Comparison of ENCODE assay signal across 8 mouse cellular contexts in the genomic region with DNA sequence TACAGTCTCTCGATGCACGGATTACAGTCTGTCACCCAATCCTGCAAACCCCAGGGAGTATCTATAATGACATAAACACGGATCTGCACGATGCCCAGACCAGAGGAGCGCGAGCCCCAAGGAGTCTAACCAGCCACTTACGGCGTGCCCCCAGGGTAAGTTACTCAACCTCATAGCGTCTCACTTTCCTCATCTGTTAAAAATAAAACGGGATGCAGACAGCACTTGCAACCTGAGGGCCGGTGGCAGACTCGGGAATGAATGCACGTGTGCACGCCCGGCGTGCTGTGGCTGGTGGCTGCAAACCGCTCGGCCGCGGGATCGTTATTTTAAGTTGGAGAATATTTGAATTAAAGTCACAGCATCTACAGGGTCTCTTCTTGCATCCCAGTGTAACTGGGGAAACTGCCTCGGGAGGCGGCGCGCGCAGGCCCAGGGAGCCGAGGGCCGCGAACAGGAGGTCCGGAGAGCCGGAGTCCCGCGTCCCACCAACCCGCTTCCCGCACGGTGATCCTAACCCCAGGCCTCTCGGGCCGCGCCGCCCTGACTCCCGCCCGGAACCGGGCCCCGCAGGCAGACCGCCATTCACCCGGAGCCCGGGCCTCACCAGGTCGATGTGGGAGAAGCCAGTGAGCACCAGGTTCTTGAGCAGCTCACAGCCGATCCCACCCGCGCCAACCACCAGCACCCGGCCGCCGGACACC. TPM values are rescaled to one million over a fixed set of nuclear protein-coding genes. Genes with fewer than 3 reads are reported as not detected.
DNase-seq lines count a peak whose midpoint lies in the region; ATAC-seq and TF ChIP-seq lines count a peak whose summit lies in the region.

No protein-coding gene starts in this region.

- H3K4me3 ChIP-seq in kidney, adult 2 months (ENCODE audit: insufficient read depth, low read depth, low read length), result peak overlapping the region; percentile 94
- peak overlapping the region; percentile 98 for H3K4me3 ChIP-seq in intestine, embryonic 14.5 days (ENCODE audit: low read depth, low read length)
- H3K4me3 ChIP-seq in stomach, postnatal 0 days (ENCODE audit: low read depth, low read length), result peak overlapping the region; percentile 94

- ATAC-seq in intestine, embryonic 14.5 days (replicated peaks; ENCODE audit: low FRiP score, low TSS enrichment, low read depth), result no peak; the same call in none of the 2 replicates
- ATAC-seq in stomach, postnatal 0 days (ENCODE audit: low FRiP score, low TSS enrichment), result peak; percentile 83

- peak overlapping the region; percentile 87 for H3K27ac ChIP-seq in kidney, adult 2 months (ENCODE audit: insufficient read depth, low read depth, low read length)
- peak overlapping the region; percentile 82 for H3K27ac ChIP-seq in intestine, embryonic 14.5 days (ENCODE audit: low read depth)
- H3K27ac ChIP-seq in stomach, postnatal 0 days (replicated peaks), result peak overlapping the region; percentile 90

- H3K36me3 ChIP-seq in kidney, adult 2 months (ENCODE audit: control insufficient read depth, insufficient read depth, low read length), result peaks cover 2% of the 10 kb centered on the region; the same call in 1 of the 2 replicates
- H3K36me3 ChIP-seq in intestine, embryonic 14.5 days (ENCODE audit: control insufficient read depth, insufficient read depth, low read length), result peaks cover 25% of the 10 kb centered on the region
- H3K36me3 ChIP-seq in stomach, postnatal 0 days (ENCODE audit: control insufficient read depth, insufficient read depth, low read length), result peaks cover 5% of the 10 kb centered on the region

- no peak for TF ChIP-seq CTCF in kidney, adult 2 months (conservative IDR thresholded peaks at IDR 0.05; ENCODE audit: insufficient read depth, insufficient read length, low read depth, low read length)
- no peak for TF ChIP-seq CTCF in stomach, postnatal 0 days (IDR thresholded peaks at IDR 0.05; ENCODE audit: low read depth)

- TF ChIP-seq POLR2A in kidney, adult 2 months (IDR thresholded peaks at IDR 0.05; ENCODE audit: low read depth, low read length), result no peak

- no peaks in the 10 kb centered on the region for H3K4me1 ChIP-seq in kidney, adult 2 months (ENCODE audit: control insufficient read depth, insufficient read depth, low read length)
- H3K4me1 ChIP-seq in intestine, embryonic 14.5 days (replicated peaks; ENCODE audit: control insufficient read depth, insufficient read depth, low read length), result peaks cover 6% of the 10 kb centered on the region; the same call in 1 of the 2 replicates
- H3K4me1 ChIP-seq in stomach, postnatal 0 days (replicated peaks; ENCODE audit: control insufficient read depth, insufficient read depth), result no peaks in the 10 kb centered on the region

- no peaks in the 10 kb centered on the region for H3K27me3 ChIP-seq in kidney, adult 2 months (replicated peaks; ENCODE audit: control insufficient read depth, insufficient read depth, low read length)
- H3K27me3 ChIP-seq in intestine, embryonic 14.5 days (replicated peaks; ENCODE audit: control insufficient read depth, insufficient read depth, low read length), result no peaks in the 10 kb centered on the region
- no peaks in the 10 kb centered on the region for H3K27me3 ChIP-seq in stomach, postnatal 0 days (ENCODE audit: control insufficient read depth, insufficient read depth, low read length)

- H3K9ac ChIP-seq in intestine, embryonic 14.5 days (ENCODE audit: low read length), result peak overlapping the region; percentile 86
- H3K9ac ChIP-seq in stomach, postnatal 0 days (ENCODE audit: low read length), result peak overlapping the region; percentile 94

- TF ChIP-seq EP300 in stomach, postnatal 0 days (optimal IDR thresholded peaks at IDR 0.05), result no peak

- DNase-seq in kidney, adult 2 months, result peak; percentile 33
- DNase-seq in kidney, postnatal 14 days, result no peak
- peak; percentile 14 for DNase-seq in MN1 (ENCODE audit: low spot score)
- peak; percentile 3 for DNase-seq in fibroblast of lung, adult 2 months (ENCODE audit: low read depth)
- peak; percentile 73 for DNase-seq in intestine, embryonic 14.5 days (ENCODE audit: low spot score)
- peak; percentile 9 for DNase-seq in lung, postnatal 10 days
- no peak for DNase-seq in stomach, postnatal 0 days (ENCODE audit: low spot score)
- no peak for DNase-seq in right cerebral cortex, postnatal 4 days

- H3K9me3 ChIP-seq in intestine, embryonic 14.5 days (ENCODE audit: control insufficient read depth, low read length), result no peaks in the 10 kb centered on the region
- H3K9me3 ChIP-seq in stomach, postnatal 0 days (ENCODE audit: control insufficient read depth, low read length), result no peaks in the 10 kb centered on the region

- peak overlapping the region; percentile 94 for H3K4me2 ChIP-seq in intestine, embryonic 14.5 days (ENCODE audit: low read length)
- peak overlapping the region; percentile 82 for H3K4me2 ChIP-seq in stomach, postnatal 0 days (replicated peaks; ENCODE audit: low read depth)

- under 1% methylated on average over 54 of the region's 54 CpGs for WGBS in kidney, adult 2 months
- under 1% methylated on average over 53 of the region's 54 CpGs for WGBS in intestine, embryonic 14.5 days
- under 1% methylated on average over 49 of the region's 54 CpGs for WGBS in stomach, postnatal 0 days

RNA-seq across cellular contexts. Expression of gene Uba2, which starts 1.5 kb away (rescaled TPM):
- 28.4 and 32.7 TPM in 2 replicates for polyA plus RNA-seq in kidney, adult 2 months (2012; rRNA removed)
- polyA plus RNA-seq in intestine, embryonic 14.5 days (2014; fragmentation: Nextera tagmentation; extraction: Ambion mirVana), result 187 and 201 TPM in 2 replicates
- polyA plus RNA-seq in stomach, postnatal 0 days (2015; fragmentation: Nextera tagmentation; extraction: Ambion mirVana), result 80.4 and 80.5 TPM in 2 replicates

RNA-seq across cellular contexts. Expression of gene Pdcd2l, which starts 28.5 kb away (rescaled TPM):
- 22.8 and 25.1 TPM in 2 replicates for polyA plus RNA-seq in kidney, adult 2 months (2012; rRNA removed)
- polyA plus RNA-seq in intestine, embryonic 14.5 days (2014; fragmentation: Nextera tagmentation; extraction: Ambion mirVana), result 57.2 and 58.7 TPM in 2 replicates
- 30.4 and 34.6 TPM in 2 replicates for polyA plus RNA-seq in stomach, postnatal 0 days (2015; fragmentation: Nextera tagmentation; extraction: Ambion mirVana)

RNA-seq across cellular contexts. Expression of gene Wtip, which starts 34.9 kb away (rescaled TPM):
- 22.6 and 28.7 TPM in 2 replicates for polyA plus RNA-seq in kidney, adult 2 months (2012; rRNA removed)
- polyA plus RNA-seq in intestine, embryonic 14.5 days (2014; fragmentation: Nextera tagmentation; extraction: Ambion mirVana), result 5.3 and 5.5 TPM in 2 replicates
- polyA plus RNA-seq in stomach, postnatal 0 days (2015; fragmentation: Nextera tagmentation; extraction: Ambion mirVana), result 3.5 and 5.0 TPM in 2 replicates

Comparison
In these comparisons a context has a peak if more than half of its experiments do, and no peak if none do; other contexts are left out.
1. DNase-seq: peak in kidney, adult 2 months (single experiment), MN1 (single experiment), fibroblast of lung, adult 2 months (single experiment), intestine, embryonic 14.5 days (single experiment) and lung, postnatal 10 days (single experiment); none in kidney, postnatal 14 days (single experiment), stomach, postnatal 0 days (single experiment) and right cerebral cortex, postnatal 4 days (single experiment).
2. Peak in every context shown above with its lines, with median percentiles within 50 percentile points of each other: H3K27ac ChIP-seq and H3K4me3 ChIP-seq.